Mouse (Mus musculus) heart, postnatal 36 days (tissue): ENCODE measurements around the gene Lrrc8b. TPM values are rescaled to one million over a fixed set of nuclear protein-coding genes. Genes with fewer than 3 reads are reported as not detected.
A peak's percentile ranks its signal among the peaks of the same experiment; 100 is the strongest.

Experiments used
- DNase-seq, 2 experiments: peaks; one replicate each; pipeline ENCODE4 v3.0.0; 2021 to 2022
- intact Hi-C: fragments of 180-260 bp; cut with DNase I; formaldehyde crosslinking; loops from one replicate; pipeline ENCODE4 v1.15.1; 2025
- total RNA-seq, 2 experiments: library from RNA; stranded (reverse); gene quantifications; 2 replicates each; pipeline ENCODE4 v1.2.3; 2021

Gene Lrrc8b
- total RNA-seq, 2 experiments from 2014 or later = 4.4 to 5.1 TPM

GRCm38 (mm10) chr5:105477527-105477926 lies 62.0 kb downstream of the Lrrc8b start:
- DNase-seq = no peak

GRCm38 (mm10) chr5:105479673-105480072 lies 64.1 kb downstream of the Lrrc8b start:
- intact Hi-C loops = no loop called here
- DNase-seq = no peak

More at GRCm38 (mm10) chr5:105477527-105477926, 62.0 kb downstream of the Lrrc8b start:
- intact Hi-C loops = no loop called here

- DNase-seq = no peak
- intact Hi-C loops = no loop called here
Measured at GRCm38 (mm10) chr5:105480561-105480960, 65.0 kb downstream of the Lrrc8b start.

- no peak for DNase-seq
- intact Hi-C loops = no loop called here
Measured at GRCm38 (mm10) chr5:105483632-105484031, 68.1 kb downstream of the Lrrc8b start.

GRCm38 (mm10) chr5:105484247-105484646 lies 68.7 kb downstream of the Lrrc8b start:
- intact Hi-C loops = no loop called here
- no peak for DNase-seq

- intact Hi-C loops = no loop called here
- DNase-seq = no peak
Measured at GRCm38 (mm10) chr5:105484891-105485290, 69.3 kb downstream of the Lrrc8b start.

GRCm38 (mm10) chr5:105490211-105490610 lies 74.6 kb downstream of the Lrrc8b start:
- DNase-seq = no peak

GRCm38 (mm10) chr5:105491389-105491788 lies 75.8 kb downstream of the Lrrc8b start:
- intact Hi-C loops = loop anchor here (1.0 to 5.0 kb wide), 2 partner anchors 86 to 381 kb away; no protein-coding TSS in a partner anchor
- DNase-seq = no peak

More at GRCm38 (mm10) chr5:105490211-105490610, 74.6 kb downstream of the Lrrc8b start:
- intact Hi-C loops = loop anchor here (5.0 kb wide), 1 partner anchor 382 kb away; no protein-coding TSS in a partner anchor

GRCm38 (mm10) chr5:105492367-105493246 lies 77.0 kb downstream of the Lrrc8b start:
- intact Hi-C loops = loop anchor here (1.0 to 5.0 kb wide), 2 partner anchors 162 to 380 kb away; no protein-coding TSS in a partner anchor
- no peak for DNase-seq

GRCm38 (mm10) chr5:105493377-105493776 lies 77.8 kb downstream of the Lrrc8b start:
- no peak for DNase-seq
- intact Hi-C loops = loop anchor here (1.0 to 5.0 kb wide), 2 partner anchors 161 to 379 kb away; no protein-coding TSS in a partner anchor

- intact Hi-C loops = loop anchor here (5.0 kb wide), 1 partner anchor 378 kb away; no protein-coding TSS in a partner anchor
- no peak for DNase-seq
Measured at GRCm38 (mm10) chr5:105494246-105494917, 78.8 kb downstream of the Lrrc8b start.

GRCm38 (mm10) chr5:105494918-105495901 lies 79.6 kb downstream of the Lrrc8b start:
- intact Hi-C loops = loop anchor here (5.0 kb wide), 1 partner anchor 377 kb away; no protein-coding TSS in a partner anchor
- peak; percentile 75 to 78 for DNase-seq

- intact Hi-C loops = no loop called here
Measured at GRCm38 (mm10) chr5:105496133-105496532, 80.6 kb downstream of the Lrrc8b start.

GRCm38 (mm10) chr5:105496586-105496985 lies 81.0 kb downstream of the Lrrc8b start:
- intact Hi-C loops = no loop called here
- DNase-seq = no peak

More at GRCm38 (mm10) chr5:105496133-105496532, 80.6 kb downstream of the Lrrc8b start:
- no peak for DNase-seq

- intact Hi-C loops = no loop called here
- no peak for DNase-seq
Measured at GRCm38 (mm10) chr5:105498429-105499000, 82.9 kb downstream of the Lrrc8b start.

- DNase-seq = no peak
- intact Hi-C loops = no loop called here
Measured at GRCm38 (mm10) chr5:105499396-105499795, 83.8 kb downstream of the Lrrc8b start.

- intact Hi-C loops = no loop called here
- no peak for DNase-seq
Measured at GRCm38 (mm10) chr5:105500132-105501121, 84.9 kb downstream of the Lrrc8b start.

- no peak for DNase-seq
- intact Hi-C loops = no loop called here
Measured at GRCm38 (mm10) chr5:105501136-105501535, 85.6 kb downstream of the Lrrc8b start.
